ENCODE assay signal across 23 mouse cellular contexts in the genomic region with DNA sequence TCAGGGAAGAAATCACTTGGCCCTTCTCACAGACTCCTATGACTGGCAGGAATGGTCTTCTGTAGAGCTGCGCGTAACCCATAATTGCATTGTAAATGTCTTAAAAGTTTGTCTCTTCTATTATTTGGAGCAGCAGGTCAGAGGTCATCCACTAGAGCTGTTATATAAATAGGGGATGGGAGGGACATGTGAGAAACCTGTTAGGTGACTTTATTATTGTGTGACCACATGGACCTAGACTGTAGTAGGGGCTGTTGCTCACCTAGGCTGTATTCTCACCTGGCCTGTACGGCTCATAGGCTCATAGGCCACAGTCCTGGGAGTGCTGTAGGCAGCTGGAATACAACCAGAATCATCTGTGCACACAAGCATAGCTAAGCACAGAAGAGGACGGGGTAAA.
A peak's percentile ranks its signal among the peaks of the same experiment; 100 is the strongest.
DNase-seq lines count a peak whose midpoint lies in the region; ATAC-seq and TF ChIP-seq lines count a peak whose summit lies in the region.
"Had no signal": no experiment of that assay in that cellular context is flagged by ENCODE, and none has a peak within 500 bp of the region (broad histone marks: within the 10 kb centered on the region; RNA-seq: fewer than 3 reads in every experiment).

No protein-coding gene starts in this region.

- H3K27ac ChIP-seq in lung, embryonic 15.5 days, result peak overlapping the region; percentile 61; the same call in 1 of the 2 replicates
- H3K27ac ChIP-seq in midbrain, embryonic 11.5 days (ENCODE audit: low read depth, low read length), result no peak overlapping the region
- no peak overlapping the region for H3K27ac ChIP-seq in midbrain, postnatal 0 days (ENCODE audit: low read depth, low read length)
- H3K27ac ChIP-seq in macrophage, result peak overlapping the region; percentile 100
- no peak overlapping the region for H3K27ac ChIP-seq in liver, embryonic 12.5 days
- H3K27ac ChIP-seq: forebrain, embryonic 10.5 days; forebrain, embryonic 13.5 days; heart, adult 2 months; heart, embryonic 10.5 days; heart, embryonic 13.5 days had no signal

- no peak overlapping the region for H3K9ac ChIP-seq in lung, embryonic 15.5 days
- H3K9ac ChIP-seq in midbrain, embryonic 11.5 days (ENCODE audit: low read length), result no peak overlapping the region
- H3K9ac ChIP-seq in midbrain, postnatal 0 days (replicated peaks; ENCODE audit: low read length, poor library complexity, severe bottlenecking), result no peak overlapping the region
- H3K9ac ChIP-seq in liver, embryonic 12.5 days, result no peak overlapping the region
- H3K9ac ChIP-seq: forebrain, embryonic 13.5 days; heart, embryonic 13.5 days had no signal

- no peak overlapping the region for H3K4me2 ChIP-seq in lung, embryonic 15.5 days
- no peak overlapping the region for H3K4me2 ChIP-seq in midbrain, embryonic 11.5 days
- H3K4me2 ChIP-seq in midbrain, postnatal 0 days (ENCODE audit: low read depth, low read length, poor library complexity, severe bottlenecking), result no peak overlapping the region
- H3K4me2 ChIP-seq in liver, embryonic 12.5 days, result no peak overlapping the region
- H3K4me2 ChIP-seq: forebrain, embryonic 13.5 days; heart, embryonic 13.5 days had no signal

- DNase-seq in lung, postnatal 4 days, result no peak
- DNase-seq in midbrain, embryonic 11.5 days (ENCODE audit: low spot score, missing footprints), result peak; percentile 12
- DNase-seq in midbrain, postnatal 0 days (ENCODE audit: low spot score), result no peak
- DNase-seq in lung, postnatal 25 days (ENCODE audit: low spot score), result peak; percentile 48
- DNase-seq in ovary, adult 18-20 months (ENCODE audit: low spot score), result no peak
- DNase-seq: adrenal gland, adult 2 months; cerebellum, adult 11 months; cerebellum, adult 8-10 months; cerebellum, postnatal 14 days; gastrocnemius, postnatal 10 days; gastrocnemius, postnatal 36 days; heart, adult 2 months; heart, postnatal 14 days; heart, postnatal 4 days had no signal

- H3K27me3 ChIP-seq in lung, embryonic 15.5 days, result no peaks in the 10 kb centered on the region
- H3K27me3 ChIP-seq in midbrain, embryonic 11.5 days (ENCODE audit: control insufficient read depth, insufficient read depth, low read length), result no peaks in the 10 kb centered on the region
- H3K27me3 ChIP-seq in midbrain, postnatal 0 days (ENCODE audit: insufficient read depth, low read length), result no peaks in the 10 kb centered on the region
- H3K27me3 ChIP-seq in liver, embryonic 12.5 days (replicated peaks), result no peaks in the 10 kb centered on the region
- H3K27me3 ChIP-seq: forebrain, embryonic 13.5 days; heart, embryonic 13.5 days had no signal

- no peaks in the 10 kb centered on the region for H3K36me3 ChIP-seq in lung, embryonic 15.5 days
- no peaks in the 10 kb centered on the region for H3K36me3 ChIP-seq in midbrain, embryonic 11.5 days (ENCODE audit: control insufficient read depth, insufficient read depth, low read length)
- H3K36me3 ChIP-seq in midbrain, postnatal 0 days (ENCODE audit: insufficient read depth, low read length), result no peaks in the 10 kb centered on the region
- no peaks in the 10 kb centered on the region for H3K36me3 ChIP-seq in macrophage (ENCODE audit: inconsistent target)
- no peaks in the 10 kb centered on the region for H3K36me3 ChIP-seq in liver, embryonic 12.5 days
- H3K36me3 ChIP-seq: forebrain, embryonic 10.5 days; heart, embryonic 10.5 days; heart, embryonic 13.5 days had no signal

- peaks cover 35% of the 10 kb centered on the region for H3K4me1 ChIP-seq in lung, embryonic 15.5 days
- H3K4me1 ChIP-seq in midbrain, embryonic 11.5 days (ENCODE audit: control insufficient read depth, insufficient read depth, low read length), result peaks cover 5% of the 10 kb centered on the region
- H3K4me1 ChIP-seq in midbrain, postnatal 0 days (ENCODE audit: insufficient read depth, low read length), result no peaks in the 10 kb centered on the region
- peaks cover 16% of the 10 kb centered on the region; the same call in 1 of the 2 replicates for H3K4me1 ChIP-seq in liver, embryonic 12.5 days
- H3K4me1 ChIP-seq: forebrain, embryonic 13.5 days had no signal

- no peaks in the 10 kb centered on the region for H3K79me2 ChIP-seq in macrophage (ENCODE audit: inconsistent target)

- TF ChIP-seq CTCF in midbrain, postnatal 0 days (IDR thresholded peaks at IDR 0.05), result no peak

- H3K9me3 ChIP-seq in lung, embryonic 15.5 days, result no peaks in the 10 kb centered on the region
- H3K9me3 ChIP-seq in midbrain, embryonic 11.5 days (ENCODE audit: control insufficient read depth, low read length), result no peaks in the 10 kb centered on the region
- no peaks in the 10 kb centered on the region for H3K9me3 ChIP-seq in midbrain, postnatal 0 days (ENCODE audit: low read length)
- no peaks in the 10 kb centered on the region for H3K9me3 ChIP-seq in liver, embryonic 12.5 days (replicated peaks)
- H3K9me3 ChIP-seq: forebrain, embryonic 10.5 days; forebrain, embryonic 13.5 days; heart, embryonic 10.5 days; heart, embryonic 13.5 days had no signal

- ATAC-seq in lung, embryonic 15.5 days (ENCODE audit: borderline replicate concordance, extremely low read depth, low FRiP score, low TSS enrichment), result no peak
- no peak for ATAC-seq in midbrain, embryonic 11.5 days (ENCODE audit: low FRiP score)
- no peak for ATAC-seq in midbrain, postnatal 0 days (ENCODE audit: low FRiP score)
- no peak for ATAC-seq in liver, embryonic 12.5 days
- ATAC-seq: CD4-positive, CD25-positive, alpha-beta regulatory T cell, adult 4 months; forebrain, embryonic 13.5 days; forebrain, embryonic 16.5 days had no signal

- H3K4me3 ChIP-seq in lung, embryonic 15.5 days, result no peak overlapping the region
- no peak overlapping the region for H3K4me3 ChIP-seq in midbrain, embryonic 11.5 days (ENCODE audit: low read depth, low read length)
- H3K4me3 ChIP-seq in midbrain, postnatal 0 days (ENCODE audit: low read depth, low read length), result no peak overlapping the region
- H3K4me3 ChIP-seq in macrophage (ENCODE audit: inconsistent target), result no peak overlapping the region
- H3K4me3 ChIP-seq in liver, embryonic 12.5 days, result no peak overlapping the region
- H3K4me3 ChIP-seq: forebrain, embryonic 10.5 days; forebrain, embryonic 13.5 days; heart, adult 2 months; heart, embryonic 10.5 days; heart, embryonic 13.5 days had no signal

- WGBS in lung, embryonic 15.5 days, result 67% methylated on average over 4 of the region's 4 CpGs
- WGBS in midbrain, embryonic 11.5 days, result 95% methylated on average over 4 of the region's 4 CpGs
- 98% methylated on average over 4 of the region's 4 CpGs for WGBS in midbrain, postnatal 0 days
- WGBS in macrophage (ENCODE audit: missing documents), result 93% methylated on average over 4 of the region's 4 CpGs
- WGBS in liver, embryonic 12.5 days (ENCODE audit: insufficient replicate concordance), result 85% methylated on average over 4 of the region's 4 CpGs

Comparison
In these comparisons a context has a peak if more than half of its experiments do, and no peak if none do; other contexts are left out.
1. DNase-seq: peak in midbrain, embryonic 11.5 days (single experiment) and lung, postnatal 25 days (single experiment); none in lung, postnatal 4 days (0 of 2), midbrain, postnatal 0 days (single experiment) and ovary, adult 18-20 months (single experiment).
2. H3K27ac ChIP-seq: peak in lung, embryonic 15.5 days (single experiment) and macrophage (single experiment); none in midbrain, embryonic 11.5 days (single experiment), midbrain, postnatal 0 days (single experiment) and liver, embryonic 12.5 days (single experiment).